Mouse (Mus musculus) fat pad, adult 2 months (tissue): Measurements from ENCODE around the gene Bmp3.

Experiments used
- DNase-seq: peaks from one replicate; pipeline ENCODE4 v3.0.0-alpha.2; 2011; ENCODE audit warnings: low read depth, low spot score; ENCODE audit errors: extremely low read depth

Bmp3 gene

DNA sequence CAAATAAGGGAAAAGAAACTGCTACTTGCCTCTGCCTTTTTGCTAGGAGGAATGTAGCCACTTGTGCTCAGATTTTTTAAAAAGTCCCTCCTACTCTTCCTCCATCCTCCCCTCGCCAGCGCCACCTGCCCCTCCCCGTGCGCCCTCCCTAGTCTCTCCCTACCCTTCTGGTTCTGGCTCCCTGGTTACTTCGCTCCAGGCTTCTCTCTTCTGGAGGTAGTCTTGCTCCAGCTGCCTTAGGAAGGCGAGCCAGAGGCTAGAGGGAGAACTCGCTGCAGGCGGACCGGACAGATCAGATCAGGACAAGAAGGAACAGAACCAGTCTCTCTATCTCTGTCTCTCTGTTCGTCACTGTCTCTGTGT, at the start of gene Bmp3:
Gene Bmp3 (plus strand): TSS at position 152 of the 363 bp plus-strand sequence.
- DNase-seq: no peak

DNA sequence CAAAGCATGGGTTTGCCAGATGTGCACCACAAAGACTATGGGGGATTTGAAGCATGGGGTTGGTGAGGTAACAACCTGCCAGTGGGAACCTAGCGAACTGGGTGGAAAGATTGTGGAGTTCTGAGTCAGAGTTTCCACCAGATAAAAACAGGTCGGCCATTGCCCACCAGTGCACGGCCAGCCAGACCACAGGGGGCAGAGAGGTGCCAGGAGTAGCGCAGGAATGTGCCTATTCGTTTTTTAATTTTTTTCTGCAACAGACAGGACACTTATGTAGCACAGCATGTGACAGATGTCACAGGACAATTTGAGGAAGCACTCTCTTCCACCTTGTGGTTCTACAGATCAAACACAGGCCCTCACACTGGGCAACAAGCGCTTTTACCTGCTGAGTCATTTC, 49.5 kb upstream of the Bmp3 start:
- DNase-seq: no peak

DNA sequence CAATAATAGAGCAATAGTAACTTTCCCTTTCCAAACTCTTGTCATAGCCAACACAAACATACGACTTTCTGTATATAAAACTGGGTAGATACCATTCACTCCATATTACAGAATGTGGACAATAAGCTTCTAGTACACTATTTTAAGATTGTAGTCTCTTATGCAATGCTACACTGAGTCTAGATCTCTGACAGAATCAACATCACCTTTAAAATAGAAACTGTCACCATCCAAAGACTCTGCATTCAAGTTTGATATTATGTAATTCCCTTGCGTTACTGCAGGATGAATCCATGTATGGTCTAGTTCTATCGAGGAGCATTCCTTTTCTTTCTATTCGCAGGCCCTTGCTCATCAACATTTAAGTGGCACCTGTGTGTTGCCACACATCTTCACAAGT, 47.7 kb upstream of the Bmp3 start:
- no peak for DNase-seq

DNA sequence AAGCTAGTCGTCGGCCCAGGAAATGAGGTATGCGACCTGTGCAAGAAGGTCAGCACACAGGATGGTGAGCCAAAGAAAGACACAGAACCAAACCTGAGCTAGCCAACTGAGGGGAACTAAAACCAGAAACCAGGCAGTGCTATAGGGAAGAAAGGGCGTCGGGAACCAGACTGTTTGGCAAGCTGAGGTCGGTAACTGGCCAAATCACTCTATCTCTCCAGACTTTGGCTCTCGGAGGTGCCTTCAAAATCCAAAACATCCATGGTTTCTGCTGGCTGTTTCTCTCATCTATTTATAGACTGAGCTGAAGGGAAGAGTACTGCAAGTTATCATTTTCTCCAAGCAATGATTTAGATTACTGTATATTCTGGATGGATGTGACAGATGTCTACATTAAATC, 47.2 kb upstream of the Bmp3 start:
- no peak for DNase-seq

DNA sequence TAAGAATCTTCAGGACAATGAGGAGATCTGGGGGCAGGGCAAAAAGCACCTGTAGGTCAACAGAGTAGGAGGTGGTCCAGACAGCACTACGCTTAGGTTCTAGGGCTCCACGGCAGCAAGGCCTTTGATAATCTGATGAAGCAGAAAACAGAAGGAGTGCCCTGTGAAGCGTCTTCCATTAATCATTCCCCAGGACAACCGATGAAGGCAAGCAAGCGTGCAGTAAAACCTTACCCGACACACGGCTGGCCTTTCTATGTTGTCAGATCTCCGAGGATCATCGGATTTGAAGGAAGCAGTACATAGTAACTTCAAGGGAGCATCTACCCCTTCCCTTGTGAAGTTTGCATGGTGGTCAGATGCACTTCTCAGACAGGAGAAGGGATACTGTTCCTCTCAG, 46.3 kb upstream of the Bmp3 start:
- DNase-seq: no peak

DNA sequence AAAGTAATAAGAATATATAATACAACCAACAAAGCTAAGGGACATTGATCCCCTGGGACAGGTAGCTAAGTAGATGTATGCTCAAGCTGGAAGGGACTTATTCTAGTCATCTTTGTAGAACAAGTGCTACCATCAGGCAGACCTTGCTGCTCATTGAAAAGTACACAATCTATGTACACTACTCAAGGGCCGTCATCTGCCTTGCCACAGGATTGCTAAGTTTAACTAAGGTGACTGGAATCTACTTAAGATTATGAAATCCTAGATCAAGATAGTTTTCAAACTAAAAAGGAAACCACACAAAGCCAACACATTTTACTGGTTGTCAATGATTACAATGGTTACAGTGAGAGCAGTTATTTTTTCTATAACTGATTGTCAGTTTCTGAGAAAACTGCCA, 41.8 kb upstream of the Bmp3 start:
- no peak for DNase-seq

DNA sequence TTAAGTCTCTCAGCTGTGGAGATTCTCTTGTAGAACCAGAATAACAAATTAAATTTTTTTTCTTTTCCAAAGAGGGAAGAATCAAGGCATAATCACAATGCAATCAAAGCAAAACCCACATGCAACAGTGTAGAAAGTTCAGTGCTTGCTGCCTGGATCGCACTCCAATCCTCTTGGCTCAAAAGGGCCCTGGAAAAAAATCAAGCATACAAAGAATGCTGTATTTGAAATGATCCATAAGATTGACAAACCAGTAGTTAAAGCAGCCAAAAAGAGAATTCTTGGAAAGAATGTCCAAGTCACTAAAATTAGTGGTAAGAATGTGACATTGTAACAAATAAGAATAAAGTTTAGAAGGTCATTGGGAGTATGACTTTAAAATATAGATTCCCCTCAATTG, 38.9 kb upstream of the Bmp3 start:
- DNase-seq: no peak

DNA sequence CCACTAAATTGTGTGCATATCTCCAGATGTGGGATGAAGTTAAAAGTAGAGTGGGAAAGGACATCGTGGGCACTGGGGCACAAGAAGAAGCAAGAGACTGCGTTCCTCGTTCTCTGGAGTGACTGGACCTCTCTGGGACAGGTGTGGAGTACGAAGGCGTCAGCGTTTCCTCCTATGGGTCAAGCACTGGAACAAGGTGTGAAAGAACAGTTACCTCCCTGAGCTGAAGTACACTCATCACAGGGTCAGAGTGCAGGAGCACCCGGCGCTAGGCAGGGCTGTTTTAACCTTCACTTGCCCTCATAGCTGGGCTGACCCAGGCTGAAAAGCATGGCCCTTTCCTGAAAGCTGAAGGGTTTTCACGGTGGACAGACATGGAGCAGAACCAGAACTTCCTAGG, 20.5 kb upstream of the Bmp3 start:
- DNase-seq: no peak

DNA sequence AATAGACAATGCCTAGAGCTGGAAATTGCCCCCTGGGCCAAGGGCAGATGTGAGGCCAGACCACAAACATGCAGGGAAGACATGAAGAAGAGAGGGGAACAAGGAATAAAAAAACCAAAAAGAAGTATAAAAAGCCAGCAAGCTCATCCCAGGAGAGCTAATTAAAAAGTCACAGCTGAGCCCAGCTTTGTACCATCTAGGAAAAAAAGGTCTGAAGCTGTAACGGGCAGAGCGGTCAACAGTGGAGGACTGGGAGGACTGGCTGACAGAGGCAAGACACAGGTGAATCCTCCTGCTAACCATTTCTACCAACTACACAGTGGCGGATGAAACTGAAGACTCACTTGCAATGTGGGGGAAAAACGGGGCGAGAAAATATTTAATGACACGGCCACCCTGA, 19.9 kb upstream of the Bmp3 start:
- DNase-seq: no peak

DNA sequence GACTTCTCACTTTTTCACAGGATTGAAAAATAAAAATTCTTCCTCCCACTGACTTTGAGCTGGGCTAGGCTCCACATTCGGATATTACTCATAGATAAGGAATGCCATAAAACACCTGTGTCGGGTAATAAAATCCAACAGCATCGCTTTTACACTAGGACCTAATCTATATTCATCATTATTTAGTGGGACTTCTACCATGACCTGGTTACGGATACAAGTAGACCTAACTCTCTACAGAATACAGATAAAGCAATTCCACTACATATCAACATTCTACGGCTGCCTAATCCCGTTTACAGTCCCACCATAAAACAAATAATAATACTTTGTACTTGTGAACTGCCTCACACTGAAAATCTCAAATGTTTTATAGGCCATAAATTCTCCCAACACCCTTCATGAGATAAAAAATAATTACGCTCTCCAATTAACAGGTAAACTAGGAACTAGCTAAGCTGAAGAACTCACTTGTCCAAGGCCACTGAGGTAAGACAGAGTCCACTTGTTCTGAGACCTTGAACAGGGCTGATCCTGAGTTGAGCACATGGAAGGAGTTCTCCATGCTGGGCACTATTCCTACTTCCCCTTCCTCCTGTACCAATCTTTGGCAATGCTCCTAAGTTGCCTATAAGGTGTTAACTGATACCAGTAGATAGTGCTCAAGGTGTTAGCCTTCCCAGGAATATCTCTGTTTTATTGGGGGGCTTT, 11.5 kb upstream of the Bmp3 start:
- no peak for DNase-seq

DNA sequence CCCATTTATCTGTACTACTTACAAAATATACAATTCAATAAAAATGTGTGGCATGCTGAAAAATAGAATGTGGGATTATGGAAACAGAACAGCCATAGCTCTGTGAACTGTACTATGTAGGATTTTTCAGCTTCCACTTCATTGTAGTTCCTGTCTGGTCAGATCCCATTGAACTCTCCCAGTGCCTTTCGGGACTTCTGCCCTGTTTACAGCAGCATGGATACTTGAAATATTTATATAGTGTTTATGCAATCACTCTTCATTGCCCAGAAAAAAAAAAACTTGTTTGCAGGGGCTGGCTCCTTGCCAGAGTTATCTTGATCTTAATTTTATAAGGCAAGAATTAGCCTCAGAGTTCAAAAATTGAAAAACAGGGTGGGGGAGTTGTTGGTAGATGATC, 9.6 kb upstream of the Bmp3 start:
- DNase-seq: no peak

DNA sequence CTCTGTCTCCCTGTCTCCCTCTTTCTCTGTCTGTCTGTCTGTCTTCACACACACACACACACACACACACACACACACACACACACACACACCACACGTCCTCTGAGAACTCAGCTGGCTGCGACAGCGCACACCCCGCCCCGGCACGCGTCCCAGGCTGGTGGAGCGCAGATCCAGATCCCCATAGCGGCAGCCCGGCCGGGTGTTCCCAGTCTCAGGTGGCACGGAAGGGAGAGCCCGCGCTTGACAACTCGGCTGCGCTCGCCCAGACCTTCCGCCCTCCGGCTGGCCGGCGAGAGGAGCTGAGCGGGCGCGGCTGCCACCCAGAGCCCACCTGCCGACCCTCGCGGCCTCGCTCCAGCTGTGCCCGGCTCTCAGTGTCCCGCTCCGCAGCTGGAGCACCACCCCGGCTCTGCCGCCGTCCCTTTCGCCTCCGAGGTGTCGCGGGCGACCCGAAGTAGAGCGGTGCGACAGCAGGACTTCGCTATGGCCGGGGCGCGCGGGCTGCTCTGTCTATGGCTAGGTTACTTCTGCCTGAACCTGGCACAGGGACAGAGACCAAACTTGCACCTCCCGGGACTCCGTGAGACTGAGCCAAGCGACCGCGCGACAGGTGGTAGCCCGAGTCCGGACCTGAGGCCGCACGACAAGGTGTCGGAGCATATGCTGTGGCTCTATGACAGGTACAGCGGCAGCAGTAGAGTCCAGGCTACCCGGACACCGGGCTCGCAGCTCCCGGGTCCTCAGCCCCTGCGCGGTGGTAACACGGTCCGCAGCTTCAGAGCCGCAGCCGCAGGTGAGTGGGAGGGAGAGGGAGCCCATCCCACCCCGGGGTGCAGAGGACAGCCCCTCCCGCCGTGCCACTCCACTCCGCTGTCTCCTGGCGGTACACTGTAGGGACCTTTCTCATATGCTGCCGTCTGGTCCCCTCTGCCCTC, 681 bp downstream of the Bmp3 start:
- no peak for DNase-seq

DNA sequence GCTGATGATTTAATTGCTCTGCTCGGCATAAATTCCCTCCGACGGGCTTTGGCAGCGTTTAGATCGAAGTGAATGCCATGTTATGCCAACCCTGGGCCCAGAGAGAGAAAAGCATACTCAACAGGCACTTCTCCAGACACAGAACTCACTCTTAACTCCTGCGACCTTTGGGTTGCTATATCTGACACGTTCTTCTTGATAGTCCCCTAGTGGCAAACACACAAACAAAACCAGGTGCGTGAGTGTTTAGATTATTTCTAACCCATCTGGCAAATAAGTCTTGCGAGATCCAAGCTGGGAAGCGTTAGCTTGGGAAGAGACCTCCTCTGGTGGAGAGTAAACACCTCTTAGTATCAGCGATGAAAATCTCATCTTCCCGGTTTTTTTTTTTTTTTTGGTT, 1.5 kb downstream of the Bmp3 start:
- DNase-seq: no peak

DNA sequence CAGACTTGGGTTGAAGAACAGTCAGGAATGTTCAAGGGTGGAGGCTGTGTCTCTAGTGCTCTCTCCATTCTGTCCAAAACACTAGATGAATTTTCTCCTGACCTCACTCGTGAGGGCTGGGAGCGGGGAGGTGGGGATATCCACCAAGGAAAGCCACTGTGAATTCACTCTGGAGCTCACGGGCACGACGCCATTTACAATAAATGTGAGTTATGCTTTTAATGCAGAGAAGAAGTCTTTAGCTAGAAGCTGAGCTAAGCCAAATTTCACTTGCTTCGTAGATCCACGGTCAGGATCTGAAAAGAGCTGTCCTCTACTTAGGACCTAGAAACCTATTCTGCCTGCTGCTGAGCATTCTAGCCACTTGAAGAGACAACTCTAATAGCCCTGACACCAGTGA, 2.1 kb downstream of the Bmp3 start:
- no peak for DNase-seq

DNA sequence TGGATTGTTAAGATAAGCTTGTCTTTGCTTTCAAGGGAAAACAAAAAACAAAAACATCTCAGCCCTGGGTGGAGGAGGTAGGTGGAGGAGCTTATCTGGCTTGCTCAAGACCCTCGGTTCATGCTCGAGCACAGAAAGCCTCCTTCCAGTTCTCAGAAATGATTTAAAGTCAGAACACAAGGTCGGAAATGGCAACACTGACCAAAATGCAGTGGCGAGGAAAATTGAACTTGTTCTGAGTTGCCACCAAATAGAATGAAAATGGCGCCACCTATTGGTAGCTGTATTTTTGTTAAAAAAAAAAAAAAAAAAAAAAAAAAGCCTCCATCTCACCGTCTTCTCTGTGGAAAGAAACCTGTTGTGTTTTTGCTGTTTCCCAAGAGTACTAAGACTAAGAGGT, 9.7 kb downstream of the Bmp3 start:
- DNase-seq: no peak

DNA sequence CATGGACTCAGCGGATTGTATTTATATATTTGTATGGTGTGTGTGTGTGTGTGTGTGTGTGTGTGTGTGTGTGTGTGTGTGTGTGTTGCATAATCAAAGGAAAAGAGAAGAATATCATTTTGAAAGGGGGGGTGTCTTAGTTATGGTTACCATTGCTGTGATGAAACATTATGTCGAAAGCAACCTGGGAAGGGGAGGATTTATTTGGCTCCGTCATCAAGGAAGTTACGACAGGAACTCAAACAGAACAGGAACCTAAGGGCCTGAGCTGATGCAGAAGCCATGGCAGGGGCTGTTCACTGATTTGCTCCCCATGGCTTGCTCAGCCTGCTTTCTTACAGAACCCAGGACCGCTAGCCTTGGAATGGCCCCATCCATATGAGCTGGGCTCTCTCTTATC, 10.9 kb downstream of the Bmp3 start:
- no peak for DNase-seq

DNA sequence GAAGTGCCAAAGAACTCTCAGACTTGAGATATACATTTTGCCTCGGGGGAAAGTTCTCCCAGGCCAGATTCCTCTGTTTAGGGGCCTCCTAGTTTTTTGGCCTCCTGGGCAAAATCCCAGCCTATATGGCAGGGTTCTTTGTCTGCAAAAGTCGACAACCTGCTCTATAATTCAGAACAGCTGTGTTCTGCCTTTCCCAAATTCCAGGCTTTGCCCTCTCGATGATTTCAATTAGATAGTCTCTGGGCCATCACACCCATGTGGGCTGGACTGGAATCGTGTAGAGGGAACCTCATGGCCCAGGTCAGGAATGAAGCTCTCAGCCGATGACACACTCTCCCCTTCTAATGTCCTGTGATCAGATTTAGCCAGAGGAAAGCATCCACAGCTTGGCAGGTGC, 21.8 kb downstream of the Bmp3 start:
- DNase-seq: no peak

DNA sequence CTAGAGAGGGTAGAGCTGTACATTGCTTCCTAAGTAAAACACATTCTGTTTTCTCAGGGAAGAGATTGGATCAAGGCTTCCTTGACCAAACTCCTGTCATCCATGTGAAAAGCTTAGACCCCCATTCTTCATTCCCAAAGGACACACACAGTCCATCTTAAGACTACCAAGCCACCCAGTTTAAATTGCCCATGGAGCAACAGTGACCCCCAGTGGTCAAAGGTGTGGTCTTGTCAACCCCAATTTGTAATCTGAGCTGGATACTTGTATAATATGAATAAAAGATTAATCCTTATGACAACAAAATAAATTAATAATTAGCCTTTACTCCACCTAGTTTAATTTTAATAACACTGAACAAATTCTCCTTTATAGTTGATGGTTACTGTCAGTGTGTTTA, 24.7 kb downstream of the Bmp3 start:
- DNase-seq: no peak

DNA sequence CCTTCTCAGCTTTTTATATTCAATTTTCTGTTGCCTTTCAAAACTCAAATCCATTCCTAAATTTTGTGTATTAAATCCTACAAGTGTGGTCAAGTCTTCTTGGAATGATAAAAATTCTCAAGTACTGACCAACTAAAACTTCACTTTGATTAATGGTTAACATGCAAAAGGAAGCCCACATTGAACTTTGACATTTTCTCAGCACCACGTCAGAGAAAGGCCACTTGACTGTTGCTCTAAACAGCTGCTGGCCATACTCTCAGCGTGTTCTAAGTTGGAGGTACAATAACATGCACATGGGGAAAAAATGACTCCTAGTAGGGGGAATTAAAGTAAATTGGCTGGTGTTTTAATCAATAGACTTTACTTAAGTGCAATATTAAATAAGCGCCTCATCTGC, 27.9 kb downstream of the Bmp3 start:
- DNase-seq: no peak

DNA sequence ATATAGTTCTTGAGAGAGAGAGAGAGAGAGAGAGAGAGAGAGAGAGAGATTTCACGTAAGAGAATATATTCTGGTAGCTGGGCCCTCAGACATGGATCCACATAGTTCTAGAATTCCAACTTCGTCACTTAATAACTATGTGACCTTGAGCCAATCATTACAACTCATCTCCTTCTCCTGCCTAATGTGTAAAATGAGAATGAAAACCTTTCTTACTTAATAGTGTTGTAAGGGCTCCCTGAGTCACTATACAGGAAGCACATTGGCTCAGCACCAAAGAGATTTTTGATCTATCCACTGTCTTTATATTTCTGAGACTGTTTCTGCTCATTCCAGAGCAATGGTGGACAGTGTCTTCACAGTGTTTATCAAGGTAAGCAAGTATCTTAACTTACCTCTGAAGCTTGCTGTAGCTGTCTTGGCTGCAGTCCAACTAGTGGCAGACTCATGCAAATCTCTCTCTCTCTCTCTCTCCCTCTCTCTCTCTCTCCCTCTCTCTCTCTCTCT, 36.4 kb downstream of the Bmp3 start:
- DNase-seq: no peak

DNA sequence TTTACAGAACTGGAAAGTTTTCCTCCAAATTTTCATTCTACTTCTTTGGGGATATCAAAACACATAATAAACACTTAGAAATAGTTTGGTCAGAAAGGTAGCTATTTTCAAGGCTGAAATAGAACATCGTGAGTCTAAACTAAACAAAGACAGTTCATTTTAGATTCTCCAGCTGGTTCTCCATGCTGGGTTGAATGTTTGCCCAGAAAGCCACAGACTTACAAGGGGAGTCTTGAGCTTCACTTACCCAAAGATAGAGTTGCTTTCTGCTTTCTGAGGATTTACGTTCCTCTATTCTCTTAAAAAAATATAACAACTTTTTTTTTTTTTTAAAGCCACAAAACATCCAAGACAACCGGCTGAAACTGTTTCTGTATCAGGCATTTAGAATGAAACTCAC, 40.1 kb downstream of the Bmp3 start:
- DNase-seq: no peak

DNA sequence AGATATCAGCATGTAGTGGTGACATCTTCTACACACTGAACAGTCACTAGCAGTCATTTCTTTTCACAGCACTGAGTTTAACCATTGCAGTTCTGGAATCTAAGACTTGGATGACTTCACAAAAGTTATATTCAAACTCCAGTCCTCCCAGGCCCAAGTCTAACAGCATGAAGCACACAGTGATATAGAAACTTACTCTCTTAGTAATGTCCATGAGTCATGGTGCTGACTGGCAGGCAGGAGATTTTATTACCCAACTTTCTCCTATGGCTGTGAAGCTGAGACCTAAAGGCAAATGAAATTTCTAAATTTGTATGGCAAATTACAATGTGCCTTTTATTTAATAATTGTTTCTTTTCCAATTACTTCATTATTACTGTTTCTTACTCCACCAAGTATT, 43.7 kb downstream of the Bmp3 start:
- DNase-seq: no peak
